Mouse (Mus musculus): ENCODE measurements at regions not wholly inside any gene's neighbourhood (a gene's known extent, or its start where the extent isn't known, plus 50 kb on each side); places are given as distances from the start of the nearest gene placed in this dataset.

DNA sequence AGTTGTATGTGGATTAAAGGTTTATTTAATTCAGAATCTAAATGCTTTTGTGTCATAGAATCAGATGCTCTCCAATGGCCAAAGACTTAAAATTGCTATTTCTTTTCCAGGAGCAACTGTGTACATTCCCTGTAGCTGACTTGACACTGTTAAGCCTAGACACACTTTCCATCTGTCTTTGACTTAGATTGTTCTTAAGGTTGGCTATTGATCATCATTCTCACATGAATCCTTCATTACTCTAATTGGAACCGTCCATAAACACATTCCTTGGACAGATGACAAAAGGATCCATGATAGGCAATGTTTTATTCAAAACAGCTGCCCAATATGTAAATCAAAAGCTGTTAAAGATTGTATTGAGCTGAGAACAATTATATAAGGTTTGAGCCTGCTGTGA is 442.8 kb downstream of the Bmp2 start:
- H3K27me3 ChIP-seq (replicated peaks; ENCODE audit: low read depth, poor library complexity, severe bottlenecking), result no peaks in the 10 kb centered on the region
- no peaks in the 10 kb centered on the region for H3K36me3 ChIP-seq (replicated peaks)
- 51% methylated on average over 1 of the region's 1 CpGs for WGBS
- no peak overlapping the region for H3K27ac ChIP-seq (replicated peaks)
- H3K4me3 ChIP-seq, result no peak overlapping the region
- H3K9me3 ChIP-seq, result no peaks in the 10 kb centered on the region
- no peak for DNase-seq (ENCODE audit: low spot score)
- H3K4me1 ChIP-seq, result 0 out of 2 replicates have a peak, but pooled peaks cover 2% of the 10 kb centered on the region

DNA sequence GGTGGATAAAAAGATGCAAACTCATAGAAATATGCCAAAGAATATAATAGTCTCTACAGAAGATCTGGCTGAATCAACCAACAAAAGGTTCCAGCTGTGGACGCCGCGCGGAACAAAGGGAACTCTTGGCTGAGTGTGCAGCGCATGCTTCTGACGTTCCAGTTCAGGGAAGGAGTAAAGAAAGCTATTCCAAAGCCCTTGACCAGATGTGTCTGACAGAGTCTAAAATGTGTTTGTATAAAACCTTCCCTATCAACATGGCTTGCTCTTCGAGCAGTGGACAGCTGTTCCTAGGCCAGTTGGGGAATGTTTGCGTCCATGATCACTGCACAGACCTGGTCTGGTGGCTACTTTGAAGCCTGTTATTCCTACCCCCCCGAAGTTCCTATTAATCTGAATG is 442.4 kb downstream of the Bmp2 start:
- H3K4me1 ChIP-seq, result 0 out of 2 replicates have a peak, but pooled peaks cover 2% of the 10 kb centered on the region
- 87% methylated on average over 9 of the region's 9 CpGs for WGBS
- no peaks in the 10 kb centered on the region for H3K36me3 ChIP-seq (replicated peaks)
- H3K27me3 ChIP-seq (replicated peaks; ENCODE audit: low read depth, poor library complexity, severe bottlenecking), result no peaks in the 10 kb centered on the region
- no peaks in the 10 kb centered on the region for H3K9me3 ChIP-seq
- DNase-seq (ENCODE audit: low spot score), result no peak
- H3K27ac ChIP-seq (replicated peaks), result no peak overlapping the region
- H3K4me3 ChIP-seq, result no peak overlapping the region

DNA sequence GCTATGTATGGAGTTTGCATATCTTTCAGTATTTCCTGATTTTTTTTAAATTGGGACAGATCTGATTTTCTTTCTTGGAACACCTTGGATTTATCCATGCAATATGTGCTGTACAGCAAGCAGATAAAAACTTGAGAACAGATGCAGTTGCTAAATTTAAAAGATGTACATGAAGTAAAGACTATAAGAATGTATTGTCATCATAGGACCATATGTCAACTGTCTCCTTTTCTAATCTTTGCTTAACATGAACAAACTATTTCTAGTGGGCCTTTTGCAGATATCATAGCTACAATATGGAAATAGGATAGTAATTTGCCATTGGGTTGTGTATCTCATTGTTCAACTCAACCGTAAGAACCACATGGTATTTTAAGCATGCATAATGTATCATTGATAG is 435.7 kb downstream of the Bmp2 start:
- Histone ChIP-seq H3K27ac (replicated peaks) (no peak overlapping the region), H3K4me3 (no peak overlapping the region), H3K36me3 (replicated peaks) (no peaks in the 10 kb centered on the region), H3K9me3 (no peaks in the 10 kb centered on the region), H3K4me1 (no peaks in the 10 kb centered on the region), H3K27me3 (replicated peaks; ENCODE audit: low read depth, poor library complexity, severe bottlenecking) (no peaks in the 10 kb centered on the region)
- WGBS, result 98% methylated on average over 1 of the region's 1 CpGs
- no peak for DNase-seq (ENCODE audit: low spot score)

Data from embryonic facial prominence, embryonic 10.5 days (tissue).